Mouse (Mus musculus) heart, embryonic 14.5 days (tissue): ENCODE data around the gene Rrp1b. TPM values are rescaled to one million over a fixed set of nuclear protein-coding genes. Genes with fewer than 3 reads are reported as not detected.

Experiments
- ATAC-seq: fragments of 200-750 bp; cut with Nextera tagmentation; 2 replicates; pipeline ENCODE4 v1.8.0; 2017; ENCODE audit warnings: low read depth, moderate TSS enrichment; ENCODE audit not compliant: insufficient number of reproducible peaks, insufficient read depth, low FRiP score
- H3K27ac ChIP-seq, 2 experiments: fragments of 200-500 bp in 1 of 2; fragments of 300-500 bp in 1 of 2; sonication (generic) in 1 of 2; replicated peaks in 1 of 2; 2 replicates each; pipeline ENCODE4 v1.5.1; 2012 to 2014; ENCODE audit warnings: low read depth in 2 of 2, low read length in 2 of 2, control low read depth in 1 of 2, mild to moderate bottlenecking in 1 of 2, mixed read lengths in 1 of 2; ENCODE audit not compliant: control insufficient read depth in 1 of 2, insufficient read depth in 1 of 2
- H3K27me3 ChIP-seq: fragments of 300-500 bp; sonication (generic); 2 replicates; pipeline ENCODE4 v1.6.1; 2014; ENCODE audit warnings: mild to moderate bottlenecking, low read length, control low read depth; ENCODE audit not compliant: control insufficient read depth, insufficient read depth
- H3K36me3 ChIP-seq: fragments of 300-500 bp; sonication (generic); 2 replicates; pipeline ENCODE4 v1.6.1; 2014; ENCODE audit warnings: mild to moderate bottlenecking, control low read depth, low read length, mixed read lengths; ENCODE audit not compliant: control insufficient read depth, insufficient read depth
- H3K4me1 ChIP-seq, 2 experiments: fragments of 200-500 bp in 1 of 2; fragments of 300-500 bp in 1 of 2; sonication (generic) in 1 of 2; 2 replicates each; pipeline ENCODE4 v1.6.1; 2012 to 2014; ENCODE audit warnings: low read length in 2 of 2, control low read depth in 1 of 2, mixed read lengths in 1 of 2; ENCODE audit not compliant: control insufficient read depth in 2 of 2, insufficient read depth in 2 of 2
- H3K4me2 ChIP-seq: fragments of 300-500 bp; sonication (generic); 2 replicates; pipeline ENCODE4 v1.6.1; 2014; ENCODE audit warnings: mild to moderate bottlenecking, low read length
- H3K4me3 ChIP-seq, 2 experiments: fragments of 200-500 bp in 1 of 2; fragments of 300-500 bp in 1 of 2; sonication (generic) in 1 of 2; 2 replicates each; pipeline ENCODE4 v1.5.1; 2012 to 2014; ENCODE audit warnings: low read length in 2 of 2, mild to moderate bottlenecking in 2 of 2, control low read depth in 1 of 2, low read depth in 1 of 2, moderate library complexity in 1 of 2; ENCODE audit not compliant: control insufficient read depth in 1 of 2, insufficient read depth in 1 of 2
- H3K9ac ChIP-seq: fragments of 300-500 bp; sonication (generic); 2 replicates; pipeline ENCODE4 v1.6.1; 2014; ENCODE audit warnings: mild to moderate bottlenecking, low read length
- H3K9me3 ChIP-seq: fragments of 300-500 bp; sonication (generic); 2 replicates; pipeline ENCODE4 v1.6.1; 2016; ENCODE audit warnings: low read length, control low read depth; ENCODE audit not compliant: control insufficient read depth
- WGBS: fragments of 180-500 bp; shearing (Covaris S2); extraction: QIAGEN DNeasy Blood & Tissue Kit; methylation state at CpG from one replicate; pipeline ENCODE4 v1.1.7; 2014; 5-methylcytosine and 5-hydroxymethylcytosine counted together
- polyA plus RNA-seq: library from polyadenylated mRNA; unstranded; fragments of >200 nt; fragmentation: Nextera tagmentation; extraction: Ambion mirVana; gene quantifications from 2 replicates; pipeline ENCODE4 v1.2.1, GENCODE M21; 2014

Rrp1b gene
- polyA plus RNA-seq, 1 experiment from 2014 or later = 24.1 TPM

DNA sequence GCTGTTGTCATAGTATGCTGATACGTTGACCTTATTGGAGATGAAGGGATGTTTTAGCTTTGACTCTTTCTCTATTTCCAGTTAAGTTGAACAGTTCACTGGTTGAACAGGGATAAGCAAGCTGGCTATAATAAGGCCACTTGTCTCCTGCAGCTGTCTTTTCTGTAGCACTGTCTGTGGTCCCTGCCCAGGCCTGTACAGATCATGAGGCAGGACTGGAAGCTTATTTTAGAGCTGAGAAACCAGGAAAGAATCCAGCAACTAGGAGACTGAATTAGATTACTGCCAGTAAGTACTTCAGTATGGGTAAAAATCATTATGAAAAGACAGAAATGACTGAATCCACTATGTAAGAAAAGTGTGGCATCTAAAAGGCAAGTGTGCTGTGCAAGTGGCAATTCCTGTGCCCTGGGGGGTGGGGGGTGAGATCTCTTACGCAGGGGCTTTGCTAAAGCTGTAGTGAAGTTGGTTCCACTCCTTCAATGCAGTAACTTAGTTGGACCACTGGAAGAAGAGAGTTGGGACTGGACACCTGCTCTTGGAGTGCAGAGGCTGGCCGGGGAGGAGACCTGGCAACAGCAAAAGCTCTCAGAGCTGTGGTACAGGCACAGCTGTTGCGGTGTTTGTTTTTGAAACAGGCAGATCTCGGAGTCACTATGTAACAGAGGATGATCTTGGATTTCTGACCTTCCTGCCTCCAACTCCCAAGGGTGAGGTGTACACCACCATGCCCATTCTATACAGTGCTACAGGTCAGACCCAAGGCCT is 17.6 kb upstream of the Rrp1b start:
- H3K4me2 ChIP-seq = no peak overlapping the region
- H3K9ac ChIP-seq = no peak overlapping the region
- H3K4me1 ChIP-seq = peaks cover 4 to 13% of the 10 kb centered on the region in 2 experiments; a peak in 3 of 4 replicates
- H3K36me3 ChIP-seq = no peaks in the 10 kb centered on the region
- H3K4me3 ChIP-seq = no peak overlapping the region
- peak overlapping the region; percentile 84 to 86 for H3K27ac ChIP-seq
- H3K9me3 ChIP-seq = no peaks in the 10 kb centered on the region
- H3K27me3 ChIP-seq = no peaks in the 10 kb centered on the region
- peak; percentile 66; the same call in 1 of the 2 replicates for ATAC-seq
- 65% methylated on average over 5 of the region's 5 CpGs for WGBS

DNA sequence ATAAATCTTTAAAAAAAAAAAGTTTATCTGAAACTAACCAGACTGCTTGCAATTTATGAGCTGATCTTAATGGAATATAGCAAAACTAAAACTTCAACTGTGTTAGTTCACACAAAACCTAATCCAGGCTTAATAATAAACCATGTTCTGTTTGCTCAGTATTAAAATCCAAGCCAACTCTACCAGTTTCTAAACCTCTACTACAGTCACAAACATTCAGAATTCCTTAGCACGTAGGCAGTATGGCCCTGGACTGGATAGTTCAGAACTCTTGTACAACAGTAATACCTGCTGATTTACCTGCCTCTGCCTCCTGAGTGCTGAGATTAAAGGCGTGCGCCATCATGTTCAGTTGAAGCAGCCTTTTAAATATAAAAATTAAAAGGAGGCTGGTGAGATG is 13.9 kb upstream of the Rrp1b start:
- Histone ChIP-seq H3K27me3 (no peaks in the 10 kb centered on the region), H3K9ac (no peak overlapping the region), H3K4me2 (no peak overlapping the region), H3K36me3 (no peaks in the 10 kb centered on the region), H3K4me3 (no peak overlapping the region), H3K4me1 (peaks cover 4 to 13% of the 10 kb centered on the region in 2 experiments; a peak in 3 of 4 replicates), H3K27ac (no peak overlapping the region), H3K9me3 (no peaks in the 10 kb centered on the region)
- 95% methylated on average over 3 of the region's 3 CpGs for WGBS
- no peak for ATAC-seq

DNA sequence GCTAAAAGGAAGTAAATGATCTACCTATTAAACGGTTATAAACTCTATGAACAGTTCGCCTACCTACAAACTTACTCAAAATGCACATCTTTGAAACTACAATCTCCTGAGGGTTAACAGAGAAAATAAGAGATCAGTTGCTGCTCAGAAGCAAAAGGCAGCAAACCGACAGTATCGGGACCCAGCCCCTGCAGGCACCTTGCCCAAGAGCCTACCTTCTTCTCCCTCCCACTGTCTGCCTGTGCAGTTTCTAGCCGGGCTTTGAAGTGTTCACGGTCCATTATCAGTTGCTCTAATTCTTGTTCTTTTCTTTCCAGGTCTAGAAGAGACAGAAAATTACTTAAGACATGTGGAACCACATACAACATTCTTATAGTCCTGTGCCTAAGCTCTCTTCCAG is 13.3 kb upstream of the Rrp1b start:
- H3K4me2 ChIP-seq = no peak overlapping the region
- no peak overlapping the region for H3K4me3 ChIP-seq
- H3K4me1 ChIP-seq = peaks cover 4 to 11% of the 10 kb centered on the region in 2 experiments; a peak in 3 of 4 replicates
- no peak for ATAC-seq
- H3K27me3 ChIP-seq = no peaks in the 10 kb centered on the region
- no peaks in the 10 kb centered on the region for H3K9me3 ChIP-seq
- H3K27ac ChIP-seq = no peak overlapping the region
- H3K9ac ChIP-seq = no peak overlapping the region
- WGBS = 68% methylated on average over 6 of the region's 6 CpGs
- H3K36me3 ChIP-seq = no peaks in the 10 kb centered on the region

DNA sequence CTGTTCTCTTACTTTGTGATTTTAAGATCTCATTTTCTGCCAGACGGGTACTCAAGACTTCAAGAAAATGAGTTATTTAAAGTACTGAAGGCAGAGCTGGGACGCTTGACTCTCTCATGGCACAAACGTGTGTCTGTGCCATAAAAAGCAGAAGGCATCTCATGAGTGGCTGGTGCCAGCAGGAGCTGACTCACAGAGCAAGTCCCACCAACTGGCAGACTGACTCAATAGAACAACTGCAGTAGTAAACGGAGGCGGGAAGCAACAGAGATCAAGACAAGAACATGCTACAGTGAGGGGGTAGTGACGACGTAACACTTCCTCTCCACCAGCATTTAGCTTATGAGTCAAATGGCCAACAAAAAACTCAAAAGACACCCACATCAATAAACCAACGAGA is 12.8 kb upstream of the Rrp1b start:
- Histone ChIP-seq H3K4me1 (peaks cover 4 to 7% of the 10 kb centered on the region in 2 experiments; a peak in 3 of 4 replicates), H3K27me3 (no peaks in the 10 kb centered on the region), H3K9ac (no peak overlapping the region), H3K9me3 (no peaks in the 10 kb centered on the region), H3K27ac (no peak overlapping the region), H3K4me3 (no peak overlapping the region), H3K36me3 (no peaks in the 10 kb centered on the region), H3K4me2 (no peak overlapping the region)
- WGBS = 61% methylated on average over 8 of the region's 8 CpGs
- ATAC-seq = no peak

DNA sequence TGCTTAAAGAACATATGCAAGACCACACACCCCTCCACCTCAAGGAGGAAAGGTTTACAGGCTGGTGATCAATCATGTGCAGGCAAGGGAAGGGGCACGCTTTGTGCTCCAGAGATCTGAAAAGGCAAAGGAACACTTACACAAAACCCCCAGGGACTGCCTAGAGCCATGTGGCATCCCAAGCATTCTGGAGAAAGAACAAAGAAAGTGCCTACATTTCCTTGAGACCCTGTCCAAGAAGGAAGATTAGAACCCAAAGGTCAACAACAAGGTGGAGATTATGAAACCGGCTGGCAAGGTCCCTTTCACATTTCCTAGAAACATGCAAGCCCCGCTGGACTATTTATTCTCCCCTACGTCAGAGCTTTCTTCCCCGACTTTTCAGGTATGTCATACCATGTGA is 11.2 kb upstream of the Rrp1b start:
- H3K9ac ChIP-seq = no peak overlapping the region
- peaks cover 0 to 2% of the 10 kb centered on the region in 2 experiments; a peak in 1 of 4 replicates for H3K4me1 ChIP-seq
- no peaks in the 10 kb centered on the region for H3K27me3 ChIP-seq
- no peak overlapping the region for H3K4me2 ChIP-seq
- no peak for ATAC-seq
- no peak overlapping the region for H3K4me3 ChIP-seq
- H3K9me3 ChIP-seq = no peaks in the 10 kb centered on the region
- no peak overlapping the region for H3K27ac ChIP-seq
- H3K36me3 ChIP-seq = no peaks in the 10 kb centered on the region
- 56% methylated on average over 5 of the region's 5 CpGs for WGBS

DNA sequence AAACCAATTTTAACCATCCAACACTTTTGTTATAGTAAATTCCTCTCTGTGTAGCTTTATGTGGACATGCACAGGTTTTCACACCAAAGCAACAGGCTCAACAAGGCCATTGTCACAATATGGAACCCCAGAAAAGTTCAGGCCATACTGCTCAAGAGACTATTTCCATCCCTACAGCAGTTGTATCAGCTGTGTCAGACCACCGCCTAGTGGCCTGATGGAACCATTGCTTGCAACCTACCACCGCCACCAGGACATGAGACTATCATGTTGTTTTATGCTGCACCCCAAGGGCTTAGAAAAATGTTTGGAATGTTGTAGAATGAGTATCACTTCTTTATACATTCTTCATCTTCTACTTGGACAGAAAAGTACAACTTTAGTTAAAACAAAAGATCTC is 10.5 kb upstream of the Rrp1b start:
- Histone ChIP-seq H3K36me3 (no peaks in the 10 kb centered on the region), H3K9me3 (no peaks in the 10 kb centered on the region), H3K4me2 (no peak overlapping the region), H3K27me3 (no peaks in the 10 kb centered on the region), H3K4me1 (peaks cover 0 to 2% of the 10 kb centered on the region in 2 experiments; a peak in 1 of 4 replicates), H3K4me3 (no peak overlapping the region), H3K27ac (no peak overlapping the region), H3K9ac (no peak overlapping the region)
- WGBS = 2% methylated on average over 2 of the region's 2 CpGs
- ATAC-seq = 0 out of 2 replicates have a peak, but pooled peaks have one; percentile 58

DNA sequence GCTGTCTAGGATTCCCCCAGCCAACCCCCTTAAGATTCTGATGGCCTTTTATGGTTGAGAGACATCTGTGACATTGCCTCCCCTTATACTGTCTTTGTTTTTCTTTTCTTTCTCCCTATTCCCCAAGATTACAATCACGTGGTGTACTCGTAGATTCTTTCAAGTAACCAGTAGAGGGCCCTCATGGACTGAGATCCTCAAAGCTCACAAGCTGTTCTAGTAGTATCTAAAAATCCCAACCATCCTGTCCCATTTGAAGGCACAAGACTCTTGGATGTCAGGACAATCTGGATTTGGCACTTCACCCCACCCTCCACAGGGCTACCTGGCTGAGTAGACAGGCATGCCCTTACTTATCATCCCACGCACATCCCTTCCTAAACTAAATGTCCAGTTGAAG is 8.2 kb upstream of the Rrp1b start:
- WGBS = 32% methylated on average over 3 of the region's 3 CpGs
- no peak overlapping the region for H3K4me2 ChIP-seq

More for the DNA sequence above, 8.2 kb upstream of the Rrp1b start:
- Histone ChIP-seq H3K27me3 (no peaks in the 10 kb centered on the region), H3K9ac (no peak overlapping the region), H3K4me1 (peaks cover 0 to 2% of the 10 kb centered on the region in 2 experiments; a peak in 1 of 4 replicates), H3K27ac (no peak overlapping the region), H3K9me3 (no peaks in the 10 kb centered on the region), H3K36me3 (no peaks in the 10 kb centered on the region), H3K4me3 (no peak overlapping the region)
- ATAC-seq = no peak
